Mouse (Mus musculus): Measurements from ENCODE around the gene Yeats4.
"Not testable (repeated sequence)": the region's sequence is repeated elsewhere in the genome, so short reads cannot be mapped to it uniquely, and the experiment has no call there.

Yeats4 gene

GRCm38 (mm10) chr10:117224102-117224990 lies at the start of gene Yeats4:
Yeats4 (minus strand) TSS chr10:117224507.
- peak; percentile 92 for DNase-seq (ENCODE audit: low read depth, low spot score)

DNA sequence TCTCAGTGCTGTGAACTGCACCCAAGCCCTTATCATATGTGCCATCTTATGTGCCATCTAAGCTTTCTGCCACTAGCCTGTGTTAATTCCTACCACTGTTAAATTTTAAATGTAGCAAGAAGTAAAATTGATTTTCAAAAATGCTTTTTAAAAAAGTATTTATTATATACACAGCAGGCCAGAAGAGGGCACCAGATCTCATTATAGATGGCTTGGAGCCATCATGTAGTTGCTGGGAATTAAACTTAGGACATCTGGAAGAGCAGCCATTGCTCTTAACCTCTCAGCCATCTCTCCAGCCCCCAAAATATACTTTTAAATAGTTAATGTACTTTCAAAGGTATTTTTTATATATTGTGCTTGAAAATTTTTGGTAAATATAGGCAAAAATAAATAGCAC lies 47.7 kb upstream of the Yeats4 start:
- no peak for DNase-seq (ENCODE audit: low read depth, low spot score)

DNA sequence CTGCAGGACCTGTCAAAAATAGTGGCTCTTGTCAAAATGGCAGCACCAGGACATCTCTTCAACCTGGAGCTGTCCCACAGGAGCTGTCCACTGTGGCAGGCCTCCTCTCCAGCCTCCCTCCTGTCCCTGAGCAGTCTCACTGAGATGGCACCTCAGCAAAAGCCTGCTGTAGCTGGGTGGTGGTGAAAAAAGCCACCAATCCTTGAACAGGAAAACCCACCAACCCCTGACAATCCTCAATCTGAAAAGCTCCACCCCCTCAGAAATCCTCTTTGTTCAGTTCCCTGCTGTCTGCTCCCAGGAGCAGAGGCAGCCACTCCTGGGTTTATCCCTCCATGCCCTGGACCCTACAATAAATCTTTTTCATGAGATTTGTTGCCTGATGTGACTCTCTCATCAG lies 35.6 kb upstream of the Yeats4 start:
- DNase-seq (ENCODE audit: low read depth, low spot score): no peak

DNA sequence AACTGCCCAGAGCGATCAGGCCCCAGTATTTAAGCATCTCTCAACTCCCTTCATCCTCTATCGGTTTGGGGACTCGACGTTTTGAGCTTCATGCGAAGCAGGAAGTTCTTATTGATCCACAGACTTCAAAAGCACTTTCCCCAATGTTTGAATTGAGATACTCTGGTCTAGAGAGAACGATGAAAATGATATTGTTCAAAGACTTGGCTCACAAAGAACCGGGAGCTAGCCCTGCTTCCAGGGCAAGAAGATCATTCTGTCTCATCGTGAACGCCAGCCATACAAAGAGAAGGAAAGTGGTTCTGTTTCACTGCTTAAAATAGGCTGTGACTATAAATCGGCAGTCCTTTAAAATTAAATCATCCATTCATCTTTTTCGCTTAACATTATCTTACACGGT lies 14.3 kb upstream of the Yeats4 start, which contains the start of gene 9530003J23Rik:
Gene 9530003J23Rik, minus strand, starts transcription at position 101 of the 400 bp plus-strand sequence.
- no peak for DNase-seq (ENCODE audit: low read depth, low spot score)

GRCm38 (mm10) chr10:117235866-117236265 lies 11.6 kb upstream of the Yeats4 start:
- DNase-seq (ENCODE audit: low read depth, low spot score): peak; percentile 24

DNA sequence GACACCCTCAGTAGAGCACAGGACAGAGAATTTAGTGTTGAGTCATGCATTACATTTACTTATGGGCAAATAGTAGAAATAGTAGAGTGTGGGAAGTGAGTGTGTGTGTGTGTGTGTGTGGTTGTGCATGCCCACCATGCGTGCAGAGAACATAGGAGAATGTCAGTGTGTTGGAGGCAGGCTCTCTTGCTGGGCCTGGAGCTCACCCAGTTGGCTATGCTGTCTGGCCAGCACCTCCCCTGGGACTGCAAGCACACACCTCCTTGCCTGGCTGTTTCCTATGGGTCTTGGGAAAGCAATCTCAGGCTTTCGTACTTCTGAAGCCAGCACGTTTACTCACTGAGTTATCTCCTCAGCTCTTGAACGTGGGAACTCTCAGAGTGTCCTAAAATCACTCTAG lies 10.5 kb upstream of the Yeats4 start:
- DNase-seq (ENCODE audit: low read depth, low spot score): no peak

DNA sequence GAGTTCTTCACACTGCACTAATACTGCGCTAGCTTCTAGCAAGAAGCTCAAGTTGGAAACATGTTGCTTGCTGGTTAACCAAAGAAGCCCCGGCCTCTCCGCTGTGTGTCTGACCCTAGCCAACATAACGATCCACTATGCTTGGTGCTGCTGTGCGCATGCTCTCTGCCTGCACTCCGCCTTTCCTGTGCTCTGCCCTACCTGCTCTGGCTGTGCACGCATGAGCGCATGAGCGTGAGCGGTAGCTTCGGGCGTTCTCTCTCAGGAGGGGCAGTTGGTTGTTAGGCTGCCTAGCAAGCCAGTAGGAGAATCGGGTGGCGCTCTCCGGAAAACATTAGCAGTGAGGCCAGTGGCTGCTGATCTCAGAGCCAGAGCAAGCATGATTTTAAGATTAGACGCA lies 5.5 kb upstream of the Yeats4 start:
- DNase-seq (ENCODE audit: low read depth, low spot score): peak; percentile 97

DNA sequence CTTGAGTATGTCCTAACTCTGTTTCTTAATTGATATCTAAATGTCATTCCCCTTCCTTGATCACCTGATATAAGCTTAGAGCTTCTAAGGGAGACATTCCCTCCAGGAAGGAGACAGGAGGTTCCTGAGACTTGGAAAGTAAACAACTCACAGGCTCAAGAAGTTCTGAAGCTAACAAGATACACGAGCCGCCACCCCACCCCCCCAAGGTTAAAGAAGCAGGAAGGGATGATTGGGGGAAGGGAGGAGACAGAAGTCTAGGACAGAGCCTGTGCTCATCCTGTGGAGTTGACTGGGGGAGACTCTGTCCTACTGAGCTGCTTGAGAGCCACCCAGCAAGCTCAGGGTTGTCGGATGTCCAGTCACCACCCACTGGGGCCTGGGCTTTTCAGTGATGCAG lies 1.7 kb upstream of the Yeats4 start:
- no peak for DNase-seq (ENCODE audit: low read depth, low spot score)

- DNase-seq (ENCODE audit: low read depth, low spot score): peak; percentile 68
Observed at GRCm38 (mm10) chr10:117225094-117225493, 787 bp upstream of the Yeats4 start.

DNA sequence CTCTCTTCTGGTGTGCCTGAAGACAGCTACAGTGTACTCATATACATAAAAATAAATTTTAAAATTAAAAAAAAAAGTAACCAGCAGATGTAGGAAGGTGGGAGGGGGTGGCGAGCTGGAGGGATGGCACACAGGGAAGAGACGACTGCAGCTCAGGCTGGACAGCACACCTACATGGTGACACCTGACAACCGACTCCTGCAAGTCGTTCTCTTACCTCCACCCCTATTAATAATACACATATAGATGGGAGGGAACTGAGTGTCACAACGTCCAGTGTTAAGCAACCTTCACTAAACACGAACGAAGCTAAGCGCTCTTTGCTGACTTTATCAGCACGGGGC lies 577 bp downstream of the Yeats4 start:
- DNase-seq (ENCODE audit: low read depth, low spot score): no peak

DNA sequence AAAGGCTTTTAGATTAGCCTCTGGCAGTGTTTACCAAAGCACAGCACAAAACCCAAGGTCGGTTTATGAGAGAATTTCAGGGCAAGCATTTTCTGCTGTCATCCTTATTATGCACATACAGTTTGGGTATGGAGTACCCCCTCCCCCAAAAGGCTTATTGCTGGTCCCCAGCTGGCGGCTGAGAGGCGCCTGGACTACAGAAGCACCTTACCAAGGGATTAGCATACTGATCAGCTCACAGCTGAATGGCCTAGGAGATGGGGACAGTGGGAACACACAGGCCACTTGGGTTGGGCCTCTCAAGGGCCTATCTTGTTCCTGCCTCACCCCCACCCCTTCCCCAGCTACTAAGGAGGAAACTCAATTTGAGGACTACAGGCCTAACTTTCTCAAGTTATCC lies 1.5 kb downstream of the Yeats4 start:
- no peak for DNase-seq (ENCODE audit: low read depth, low spot score)

DNA sequence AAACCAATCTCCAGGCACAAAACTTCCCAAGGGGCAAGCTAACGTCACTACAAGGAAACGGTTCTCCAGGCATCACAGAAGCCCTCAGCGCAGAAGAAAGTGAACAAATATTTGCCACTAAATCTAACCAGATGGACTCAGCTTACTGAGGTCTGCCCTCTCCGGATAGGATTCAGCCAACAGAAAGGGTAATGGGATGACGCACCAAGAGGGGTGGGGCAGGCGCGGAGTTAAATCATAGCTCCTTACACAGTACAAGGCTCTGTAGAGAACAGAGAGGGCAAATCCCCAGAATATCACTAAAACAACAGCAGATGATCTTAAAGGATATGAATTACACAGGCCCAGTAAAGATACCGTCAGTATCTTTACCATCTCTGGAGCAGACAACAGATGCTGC lies 6.0 kb downstream of the Yeats4 start:
- no peak for DNase-seq (ENCODE audit: low read depth, low spot score)

DNA sequence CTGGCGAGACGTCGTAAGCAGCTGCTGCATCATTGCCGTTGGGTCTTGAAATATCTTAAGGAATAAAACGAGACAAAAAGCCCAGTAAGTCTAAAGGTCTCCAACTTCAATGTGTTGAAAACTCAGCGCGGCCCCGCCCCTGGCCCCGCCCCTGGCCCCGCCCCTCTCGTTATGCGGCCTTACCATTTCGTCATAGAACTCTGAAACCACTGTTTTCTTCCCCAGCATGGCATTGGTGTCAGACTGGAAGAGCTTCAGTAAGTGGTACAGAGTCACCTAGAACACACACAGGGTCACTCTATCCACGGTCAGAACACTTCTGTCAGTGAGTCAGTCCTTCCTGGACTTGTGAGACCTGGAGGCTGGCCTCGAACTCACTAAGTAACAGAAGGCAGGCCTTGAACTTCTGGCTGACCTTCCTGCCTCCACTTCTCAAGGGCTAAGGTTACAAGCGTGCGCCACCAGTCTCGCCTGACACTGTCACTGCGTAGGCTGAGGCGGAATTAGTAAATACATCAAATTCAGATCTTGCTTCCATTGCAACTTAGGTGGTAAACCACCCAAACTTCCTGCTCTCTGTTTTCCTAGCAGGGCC lies 7.0 kb downstream of the Yeats4 start:
- DNase-seq (ENCODE audit: low read depth, low spot score): peak; percentile 37

DNA sequence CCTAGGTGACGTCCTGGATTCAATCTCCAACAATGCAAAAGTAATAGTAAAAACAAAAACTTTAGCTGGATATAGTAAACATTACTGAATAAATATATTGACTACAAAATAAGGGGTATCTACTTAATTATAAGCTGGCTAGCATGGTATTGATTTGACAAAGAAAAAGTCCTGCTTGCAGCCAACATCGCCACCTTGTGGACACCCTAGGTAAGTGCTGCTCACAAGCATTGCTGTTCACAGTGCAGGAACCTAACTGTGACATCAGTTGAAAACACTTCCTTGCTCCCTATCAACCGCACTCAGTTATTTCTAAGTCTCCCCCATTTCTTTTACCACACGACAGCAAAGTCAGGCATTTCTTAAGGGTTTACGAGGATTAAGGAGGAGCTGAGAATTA lies 7.5 kb downstream of the Yeats4 start:
- peak; percentile 67 for DNase-seq (ENCODE audit: low read depth, low spot score)

- no peak for DNase-seq (ENCODE audit: low read depth, low spot score)
Observed at GRCm38 (mm10) chr10:117216132-117216495, 8.2 kb downstream of the Yeats4 start.

- DNase-seq (ENCODE audit: low read depth, low spot score): no peak
Observed at GRCm38 (mm10) chr10:117215409-117216131, 8.7 kb downstream of the Yeats4 start.

DNA sequence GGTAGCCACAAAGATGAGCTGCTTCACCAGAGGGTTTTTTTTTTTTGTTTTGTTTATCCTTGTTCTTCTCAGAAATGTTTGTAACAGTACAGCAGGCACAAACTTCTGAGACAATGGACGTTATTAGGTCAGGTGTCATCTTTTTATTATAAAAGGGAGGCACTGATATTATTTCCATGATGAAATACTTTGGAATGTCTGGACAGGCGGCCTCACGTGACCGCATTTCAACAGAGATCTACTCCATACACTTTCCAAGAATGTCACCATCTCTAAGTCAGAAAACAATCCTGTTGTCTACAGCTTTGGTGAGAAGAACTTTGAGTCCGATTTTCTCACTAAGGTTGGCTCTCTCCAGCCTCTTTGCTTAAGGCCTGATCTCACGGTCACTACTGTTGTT lies 13.3 kb downstream of the Yeats4 start:
- DNase-seq (ENCODE audit: low read depth, low spot score): no peak

GRCm38 (mm10) chr10:117209469-117209938 lies 14.8 kb downstream of the Yeats4 start:
- DNase-seq (ENCODE audit: low read depth, low spot score): peak; percentile 87

DNA sequence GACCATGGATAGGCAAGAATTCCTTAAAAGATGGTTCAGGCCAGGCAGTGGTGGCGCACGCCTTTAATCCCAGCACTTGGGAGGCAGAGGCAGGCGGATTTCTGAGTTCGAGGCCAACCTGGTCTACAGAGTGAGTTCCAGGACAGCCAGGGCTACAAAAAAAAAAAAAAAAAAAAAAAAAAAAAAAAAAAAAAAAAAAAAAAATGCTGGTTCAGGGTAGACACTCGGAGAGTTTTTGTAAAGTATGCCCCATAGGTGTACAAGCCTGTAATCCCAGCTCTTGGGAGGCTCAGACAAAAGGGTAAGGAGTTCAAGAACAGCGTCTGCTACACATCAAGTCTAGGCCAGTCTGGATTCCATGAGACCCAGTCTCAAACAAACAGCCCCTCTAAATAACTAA lies 15.5 kb downstream of the Yeats4 start:
- DNase-seq (ENCODE audit: low read depth, low spot score): not testable (repeated sequence)

DNA sequence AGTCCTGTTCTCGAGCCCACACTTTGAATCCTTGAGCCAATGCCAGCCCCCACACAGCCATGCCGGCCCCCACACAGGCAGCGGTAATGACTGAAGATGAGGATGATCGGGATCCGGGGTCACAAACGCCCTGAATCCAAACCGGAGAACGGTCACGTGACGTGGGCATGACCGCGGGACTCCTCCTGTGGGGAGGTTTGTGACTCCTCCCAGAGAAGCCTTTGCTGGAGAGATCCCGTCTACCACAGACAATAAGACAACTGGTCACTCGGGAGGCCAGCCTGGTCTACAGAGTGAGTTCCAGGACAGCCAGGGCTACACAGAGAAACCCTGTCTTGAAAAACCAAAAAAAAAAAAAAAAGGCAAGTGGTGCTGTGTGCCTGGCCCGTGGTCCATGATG lies 16.1 kb downstream of the Yeats4 start:
- peak; percentile 27 for DNase-seq (ENCODE audit: low read depth, low spot score)

DNA sequence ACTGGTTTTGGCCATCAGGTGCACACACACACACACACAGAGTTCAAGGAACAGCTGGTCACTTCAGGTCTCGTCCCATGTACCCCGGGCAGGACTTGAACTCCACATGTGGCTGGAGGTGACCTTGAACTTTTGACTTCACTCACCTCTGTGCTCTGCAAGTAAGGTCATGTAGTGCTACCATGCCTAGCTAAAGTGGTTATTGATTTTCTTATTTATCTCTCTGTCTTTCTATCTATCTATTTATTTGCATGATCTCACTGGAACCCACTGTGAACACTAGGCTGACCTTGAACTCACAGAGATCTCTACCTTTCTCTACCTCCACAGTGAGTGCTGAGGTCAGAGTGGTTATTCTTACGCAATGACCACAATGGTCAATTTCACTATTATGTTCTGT lies 18.2 kb downstream of the Yeats4 start:
- no peak for DNase-seq (ENCODE audit: low read depth, low spot score)

DNA sequence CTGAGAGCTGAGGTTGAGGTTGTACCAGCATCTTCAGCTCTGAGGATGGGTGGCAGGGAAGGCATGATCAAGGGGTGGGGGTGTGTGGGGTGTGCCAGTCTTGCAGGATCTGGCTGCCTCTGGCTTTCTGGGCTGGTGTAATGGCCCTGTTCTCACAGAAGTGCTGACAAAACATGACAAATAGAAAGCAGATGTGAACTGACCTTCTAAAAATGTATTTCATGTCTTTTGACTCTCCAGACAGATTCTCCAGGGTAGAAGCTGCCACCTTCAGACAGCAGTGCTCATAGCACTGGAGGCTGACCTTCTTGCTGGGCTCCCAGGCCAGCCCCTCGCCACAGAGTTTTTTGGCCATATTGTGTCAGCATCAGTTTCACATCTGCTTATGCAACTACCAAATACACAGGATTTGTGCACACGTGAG lies 20.7 kb downstream of the Yeats4 start:
- no peak for DNase-seq (ENCODE audit: low read depth, low spot score)
